In the genomic region with DNA sequence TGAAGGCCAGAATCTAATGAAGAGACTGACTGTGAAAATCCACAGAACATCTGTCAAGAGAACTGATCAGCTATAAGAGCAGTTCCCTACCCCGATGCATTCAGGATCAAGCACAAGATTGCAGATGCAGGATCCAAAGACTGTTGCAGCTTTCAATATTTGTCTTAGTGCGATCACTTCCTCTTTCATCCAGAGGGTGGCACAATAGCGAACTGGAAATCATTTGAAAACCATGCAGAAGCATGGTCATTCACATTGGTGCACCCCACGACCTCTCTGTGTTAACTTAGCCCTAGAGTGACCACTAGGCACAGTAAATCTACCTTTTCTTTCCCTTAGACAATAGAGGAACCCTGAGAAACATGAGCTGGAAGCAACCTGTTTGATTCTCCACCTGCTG, we compare ENCODE assay signal across 9 mouse cellular contexts. TPM values are rescaled to one million over a fixed set of nuclear protein-coding genes. Genes with fewer than 3 reads are reported as not detected.
DNase-seq lines count a peak whose midpoint lies in the region; ATAC-seq and TF ChIP-seq lines count a peak whose summit lies in the region.
"Had no signal": no experiment of that assay in that cellular context is flagged by ENCODE, and none has a peak within 500 bp of the region (broad histone marks: within the 10 kb centered on the region; RNA-seq: fewer than 3 reads in every experiment).

No protein-coding gene starts in this region.

- peak; percentile 17 to 56 for DNase-seq in adrenal gland, adult (ENCODE audit: inconsistent age in 2 of 2, low spot score in 1 of 2)
- no peak for DNase-seq in adrenal gland, postnatal 14 days
- DNase-seq in hindbrain, postnatal 0 days (ENCODE audit: low spot score), result peak; percentile 43
- DNase-seq in hindbrain, embryonic 10.5 days (ENCODE audit: low spot score), result no peak
- peak; percentile 57 for DNase-seq in midbrain, embryonic 14.5 days
- no peak for DNase-seq in midbrain, embryonic 10.5 days (ENCODE audit: low spot score)
- no peak for DNase-seq in stomach, postnatal 0 days (ENCODE audit: low spot score)
- DNase-seq in urinary bladder, postnatal 10 days (ENCODE audit: low spot score), result no peak

- no peaks in the 10 kb centered on the region for H3K27me3 ChIP-seq in hindbrain, postnatal 0 days (ENCODE audit: insufficient read depth, low read length)
- H3K27me3 ChIP-seq in hindbrain, embryonic 10.5 days (ENCODE audit: insufficient read depth, poor library complexity, severe bottlenecking), result peaks cover 9% of the 10 kb centered on the region; the same call in 1 of the 2 replicates
- no peaks in the 10 kb centered on the region; the same call in 1 of the 2 replicates for H3K27me3 ChIP-seq in midbrain, embryonic 14.5 days (ENCODE audit: control insufficient read depth, insufficient read depth, low read length)
- H3K27me3 ChIP-seq in midbrain, embryonic 10.5 days (ENCODE audit: low read depth, poor library complexity, severe bottlenecking), result peaks cover 35% of the 10 kb centered on the region
- no peaks in the 10 kb centered on the region for H3K27me3 ChIP-seq in stomach, postnatal 0 days (ENCODE audit: control insufficient read depth, insufficient read depth, low read length)

- no peak for ATAC-seq in hindbrain, postnatal 0 days
- no peak for ATAC-seq in midbrain, embryonic 14.5 days (ENCODE audit: low FRiP score, low TSS enrichment)
- no peak for ATAC-seq in stomach, postnatal 0 days (ENCODE audit: low FRiP score, low TSS enrichment)

- H3K4me3 ChIP-seq in hindbrain, postnatal 0 days (ENCODE audit: low read length), result no peak overlapping the region
- no peak overlapping the region for H3K4me3 ChIP-seq in hindbrain, embryonic 10.5 days
- H3K4me3 ChIP-seq in midbrain, embryonic 14.5 days (replicated peaks; ENCODE audit: low read depth, low read length), result no peak overlapping the region
- H3K4me3 ChIP-seq in midbrain, embryonic 10.5 days, result no peak overlapping the region
- no peak overlapping the region for H3K4me3 ChIP-seq in stomach, postnatal 0 days (ENCODE audit: low read depth, low read length)
- H3K4me3 ChIP-seq: limb, embryonic 12.5 days had no signal

- H3K36me3 ChIP-seq in hindbrain, postnatal 0 days (ENCODE audit: insufficient read depth, low read length), result no peaks in the 10 kb centered on the region
- no peaks in the 10 kb centered on the region for H3K36me3 ChIP-seq in hindbrain, embryonic 10.5 days
- H3K36me3 ChIP-seq in midbrain, embryonic 14.5 days (ENCODE audit: control insufficient read depth, insufficient read depth, low read length), result no peaks in the 10 kb centered on the region
- no peaks in the 10 kb centered on the region for H3K36me3 ChIP-seq in midbrain, embryonic 10.5 days
- H3K36me3 ChIP-seq in stomach, postnatal 0 days (ENCODE audit: control insufficient read depth, insufficient read depth, low read length), result no peaks in the 10 kb centered on the region
- H3K36me3 ChIP-seq: limb, embryonic 12.5 days had no signal

- TF ChIP-seq CTCF in hindbrain, postnatal 0 days (IDR thresholded peaks at IDR 0.05; ENCODE audit: low read depth), result peak; percentile 67
- peak; percentile 71 for TF ChIP-seq CTCF in stomach, postnatal 0 days (IDR thresholded peaks at IDR 0.05; ENCODE audit: low read depth)

- no peak overlapping the region for H3K27ac ChIP-seq in hindbrain, postnatal 0 days
- no peak overlapping the region for H3K27ac ChIP-seq in hindbrain, embryonic 10.5 days
- no peak overlapping the region for H3K27ac ChIP-seq in midbrain, embryonic 14.5 days (replicated peaks; ENCODE audit: low read depth, low read length)
- no peak overlapping the region for H3K27ac ChIP-seq in midbrain, embryonic 10.5 days (replicated peaks)
- H3K27ac ChIP-seq in stomach, postnatal 0 days (replicated peaks), result no peak overlapping the region
- H3K27ac ChIP-seq: limb, embryonic 12.5 days had no signal

- no peak overlapping the region for H3K9ac ChIP-seq in hindbrain, postnatal 0 days (replicated peaks; ENCODE audit: low read length)
- H3K9ac ChIP-seq in midbrain, embryonic 14.5 days (replicated peaks; ENCODE audit: low read length), result no peak overlapping the region
- no peak overlapping the region for H3K9ac ChIP-seq in stomach, postnatal 0 days (ENCODE audit: low read length)
- H3K9ac ChIP-seq: limb, embryonic 12.5 days had no signal

- WGBS in hindbrain, postnatal 0 days, result 45% methylated on average over 4 of the region's 4 CpGs
- 45% methylated on average over 4 of the region's 4 CpGs for WGBS in hindbrain, embryonic 10.5 days
- 44% methylated on average over 4 of the region's 4 CpGs for WGBS in midbrain, embryonic 14.5 days
- whole genome bisulfite sequencing in midbrain, embryonic 10.5 days, result 49% methylated on average over 4 of the region's 4 CpGs
- 35% methylated on average over 4 of the region's 4 CpGs for WGBS in stomach, postnatal 0 days

- H3K4me1 ChIP-seq in hindbrain, postnatal 0 days (ENCODE audit: insufficient read depth, low read length), result no peaks in the 10 kb centered on the region
- H3K4me1 ChIP-seq in hindbrain, embryonic 10.5 days (replicated peaks), result no peaks in the 10 kb centered on the region
- no peaks in the 10 kb centered on the region for H3K4me1 ChIP-seq in midbrain, embryonic 14.5 days (ENCODE audit: control insufficient read depth, insufficient read depth, low read length)
- no peaks in the 10 kb centered on the region for H3K4me1 ChIP-seq in midbrain, embryonic 10.5 days
- no peaks in the 10 kb centered on the region for H3K4me1 ChIP-seq in stomach, postnatal 0 days (replicated peaks; ENCODE audit: control insufficient read depth, insufficient read depth)
- H3K4me1 ChIP-seq: limb, embryonic 12.5 days had no signal

- H3K4me2 ChIP-seq in hindbrain, postnatal 0 days (ENCODE audit: low read depth, low read length), result no peak overlapping the region
- no peak overlapping the region for H3K4me2 ChIP-seq in midbrain, embryonic 14.5 days (ENCODE audit: low read length)
- no peak overlapping the region for H3K4me2 ChIP-seq in stomach, postnatal 0 days (replicated peaks; ENCODE audit: low read depth)
- H3K4me2 ChIP-seq: limb, embryonic 12.5 days had no signal

- no peak for TF ChIP-seq EP300 in stomach, postnatal 0 days (optimal IDR thresholded peaks at IDR 0.05)

- no peaks in the 10 kb centered on the region for H3K9me3 ChIP-seq in hindbrain, postnatal 0 days (ENCODE audit: low read length)
- no peaks in the 10 kb centered on the region for H3K9me3 ChIP-seq in hindbrain, embryonic 10.5 days
- no peaks in the 10 kb centered on the region for H3K9me3 ChIP-seq in midbrain, embryonic 14.5 days (ENCODE audit: control insufficient read depth, low read length)
- peaks cover 5% of the 10 kb centered on the region; the same call in 1 of the 2 replicates for H3K9me3 ChIP-seq in midbrain, embryonic 10.5 days (replicated peaks)
- no peaks in the 10 kb centered on the region for H3K9me3 ChIP-seq in stomach, postnatal 0 days (ENCODE audit: control insufficient read depth, low read length)
- H3K9me3 ChIP-seq: limb, embryonic 12.5 days had no signal

RNA-seq across cellular contexts. Expression of gene Pak3, which starts 55.8 kb away (rescaled TPM):
- 17.1 and 31.2 TPM in 2 replicates for total RNA-seq in adrenal gland, postnatal 14 days (2021)
- 188 and 195 TPM in 2 replicates for total RNA-seq in hindbrain, postnatal 0 days (2014; rRNA removed)
- 207 and 224 TPM in 2 replicates for polyA plus RNA-seq in hindbrain, postnatal 0 days (2015; fragmentation: Nextera tagmentation; extraction: Ambion mirVana)
- 19.8 and 34.4 TPM in 2 replicates for polyA plus RNA-seq in hindbrain, embryonic 10.5 days (2016; fragmentation: Nextera tagmentation; extraction: Ambion mirVana)
- polyA plus RNA-seq in midbrain, embryonic 14.5 days (2014; fragmentation: Nextera tagmentation; extraction: Ambion mirVana), result 211 and 249 TPM in 2 replicates
- 41.7 and 76.9 TPM in 2 replicates for polyA plus RNA-seq in midbrain, embryonic 10.5 days (2016; fragmentation: Nextera tagmentation; extraction: Ambion mirVana)
- polyA plus RNA-seq in stomach, postnatal 0 days (2015; fragmentation: Nextera tagmentation; extraction: Ambion mirVana), result 2.0 TPM in 2 replicates

Comparison
In these comparisons a context has a peak if more than half of its experiments do, and no peak if none do; other contexts are left out.
1. DNase-seq: peak in adrenal gland, adult (2 of 2), hindbrain, postnatal 0 days (single experiment) and midbrain, embryonic 14.5 days (single experiment); none in adrenal gland, postnatal 14 days (single experiment), hindbrain, embryonic 10.5 days (single experiment), midbrain, embryonic 10.5 days (single experiment), stomach, postnatal 0 days (single experiment) and urinary bladder, postnatal 10 days (single experiment).